Mouse (Mus musculus) layer of hippocampus, postnatal 14 days (tissue): Measurements from ENCODE around the gene AC124108.1. TPM values are rescaled to one million over a fixed set of nuclear protein-coding genes. Genes with fewer than 3 reads are reported as not detected.

Source experiments
- DNase-seq, 2 experiments: peaks; one replicate each; pipeline ENCODE4 v3.0.0; 2021 to 2022; ENCODE audit warnings: low spot score in 2 of 2, mixed read lengths in 1 of 2
- microRNA-seq, 2 experiments: library from miRNA; unstranded; fragments of <30 nt; microRNA quantifications; one replicate each; pipeline ENCODE4 v1.2.0; 2021
- total RNA-seq, 2 experiments: library from RNA; stranded (reverse); gene quantifications; 2 replicates each; pipeline ENCODE4 v1.2.3; 2021

Gene AC124108.1
- total RNA-seq, 2 experiments from 2014 or later, result 0.91 to 0.97 TPM

DNA sequence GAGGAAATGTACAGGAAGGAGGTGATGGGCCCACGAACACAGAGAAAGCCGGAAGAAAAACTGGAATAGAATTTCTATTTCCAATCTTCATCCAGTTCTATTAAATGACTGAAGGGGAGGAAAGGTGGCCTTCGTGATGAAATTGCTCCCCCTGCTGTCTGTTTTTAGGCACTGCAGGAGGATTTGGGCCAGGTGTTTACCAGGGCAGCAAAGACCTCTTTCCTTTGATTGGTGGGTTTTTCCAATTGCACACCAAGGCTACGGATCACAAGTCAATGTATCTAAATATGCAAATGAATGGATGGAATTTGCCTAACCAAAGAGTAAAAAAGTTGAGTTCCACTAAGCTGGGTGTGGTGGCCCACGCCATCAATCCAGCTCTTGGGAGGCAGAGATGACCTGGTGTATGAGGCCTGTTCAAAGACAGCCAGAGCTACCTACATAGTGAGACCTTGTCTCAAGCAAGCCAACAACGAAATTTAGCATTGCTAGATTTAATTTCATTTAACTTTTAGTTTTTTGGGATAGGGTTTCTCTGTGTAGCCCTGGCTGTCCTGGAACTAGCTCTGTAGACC, 46.4 kb downstream of the AC124108.1 start:
- peak; percentile 63 to 74 for DNase-seq

DNA sequence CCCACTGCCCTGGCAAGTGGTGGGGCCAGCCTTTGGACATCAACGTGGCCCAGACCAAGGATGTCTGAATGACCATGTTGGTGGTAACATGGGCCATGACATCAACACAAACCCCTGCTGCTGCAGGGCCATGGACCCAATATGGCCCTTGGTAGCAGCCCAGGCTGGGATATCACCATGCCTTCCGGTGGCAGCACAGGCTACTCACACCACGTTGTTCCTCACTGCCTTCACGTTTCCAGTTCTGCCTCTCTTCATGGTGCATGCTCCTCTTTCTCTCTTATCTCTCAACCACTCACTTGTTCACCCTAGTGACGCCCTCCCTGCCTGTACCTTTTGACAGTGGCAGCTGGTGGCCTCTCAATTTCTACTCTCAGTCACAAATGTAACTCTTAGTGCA, 53.8 kb downstream of the AC124108.1 start:
- DNase-seq, result no peak

DNA sequence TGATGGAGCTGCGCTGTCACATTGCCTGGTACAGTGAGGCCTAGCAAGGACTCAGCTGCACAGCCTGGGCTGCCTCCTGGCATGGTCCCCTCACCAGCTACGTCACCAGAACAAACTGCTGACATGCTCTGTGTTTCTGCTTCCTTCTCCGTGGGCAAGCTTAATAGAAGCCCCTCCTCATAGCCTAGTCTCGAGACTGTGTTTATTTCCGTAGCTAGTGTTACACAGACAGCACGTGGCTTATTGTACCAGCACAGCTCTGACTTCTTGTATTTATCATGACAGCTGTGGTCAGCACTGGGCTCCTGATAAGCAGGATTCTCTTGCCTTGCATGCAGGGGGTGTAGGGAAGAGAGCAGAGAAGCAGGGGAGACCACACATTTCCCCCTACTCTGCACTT, 54.9 kb downstream of the AC124108.1 start:
- DNase-seq, result peak in 1 of 2 experiments; percentile 42

DNA sequence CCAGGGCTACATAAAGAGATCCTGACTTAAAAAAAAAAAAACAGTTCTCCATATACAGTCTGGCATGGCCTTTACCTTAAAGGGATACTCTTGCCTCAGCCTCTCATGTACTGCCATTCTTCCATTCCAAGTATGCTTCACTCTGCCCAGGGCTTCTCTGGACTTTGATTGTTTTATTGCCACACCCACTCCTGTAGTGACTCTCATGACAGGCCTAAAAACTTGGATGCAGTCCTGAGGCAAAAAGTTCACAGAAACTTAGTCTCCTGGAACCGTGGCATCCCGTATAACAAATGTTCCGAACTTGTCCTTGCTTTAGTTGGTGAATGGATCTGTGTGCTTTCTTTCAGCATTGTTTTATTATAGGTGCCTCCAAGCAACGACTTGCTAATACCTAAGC, 55.4 kb downstream of the AC124108.1 start:
- DNase-seq, result no peak

DNA sequence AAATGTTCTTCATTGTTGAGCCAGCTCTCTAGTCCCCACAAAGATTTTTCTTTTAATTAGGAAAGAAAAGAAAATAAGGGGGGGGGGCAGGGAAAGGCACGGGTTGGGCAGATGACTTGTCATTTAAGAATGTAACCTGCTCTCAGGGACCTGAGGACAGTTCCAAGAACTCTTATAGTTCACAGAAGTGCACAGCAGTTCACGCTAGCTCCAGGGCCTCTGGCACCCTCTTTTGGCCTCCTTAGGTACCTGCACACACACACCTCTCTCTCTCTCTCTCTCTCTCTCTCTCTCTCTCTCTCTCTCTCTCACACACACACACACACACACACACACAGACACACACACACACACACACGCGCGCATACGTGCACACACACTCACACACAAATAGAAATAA, 63.2 kb downstream of the AC124108.1 start:
- no peak for DNase-seq

Small RNA genes lying within 50 kb of the gene (microRNA-seq; reads per million reads assigned to microRNA genes)
- gene Mir135b, result 82.1 to 174 reads per million in 2 experiments

Other genes with a start within 250 kb of the AC124108.1 start
- gene Slc45a3, start 228.5 kb upstream of the AC124108.1 start, total RNA-seq, result 1 to 10 TPM; 2.0 to 2.6 TPM
- gene Elk4, start 183.8 kb upstream of the AC124108.1 start, total RNA-seq, result 10 to 100 TPM; 59.1 to 60.4 TPM
- gene Mfsd4a, start 123.4 kb upstream of the AC124108.1 start, total RNA-seq, result 10 to 100 TPM; 42.8 to 50.7 TPM
- gene Cdk18, start 51.8 kb upstream of the AC124108.1 start, total RNA-seq, result 10 to 100 TPM; 21.2 to 21.9 TPM
- gene Lemd1, start within 50 bp of the AC124108.1 start, total RNA-seq, result 1 to 10 TPM; 1.4 to 1.8 TPM
- gene Gm10188, start 38.3 kb downstream of the AC124108.1 start, total RNA-seq, result not detected
- gene Klhdc8a, start 107.2 kb downstream of the AC124108.1 start, total RNA-seq, result 1 to 10 TPM; 5.7 to 6.8 TPM
- gene Nuak2, start 124.7 kb downstream of the AC124108.1 start, total RNA-seq, result 1 to 10 TPM; 1.7 to 2.8 TPM
- gene Tmcc2, start 199.8 kb downstream of the AC124108.1 start, total RNA-seq, result 100 to 1,000 TPM; 191 to 192 TPM
- gene Dstyk, start 226.1 kb downstream of the AC124108.1 start, total RNA-seq, result 10 to 100 TPM; 35.5 to 38.0 TPM